Mouse (Mus musculus) ES-E14 (cell line): ENCODE data around the gene F11r.

Source experiments
- CHD2 ChIP-seq: IDR thresholded peaks from 2 replicates; pipeline ENCODE4 v1.6.1; 2014; ENCODE audit warnings: mild to moderate bottlenecking, low read depth, low read length, inconsistent platforms
- HCFC1 ChIP-seq: IDR thresholded peaks from 2 replicates; pipeline ENCODE4 v1.6.1; 2012; ENCODE audit warnings: low read length, inconsistent platforms, borderline replicate concordance; ENCODE audit not compliant: insufficient read depth
- ZC3H11A ChIP-seq: IDR thresholded peaks from 2 replicates; pipeline ENCODE4 v1.6.1; 2012; ENCODE audit warnings: low read depth, mild to moderate bottlenecking, inconsistent platforms, low read length, borderline replicate concordance
- ZNF384 ChIP-seq: IDR thresholded peaks from 2 replicates; pipeline ENCODE4 v1.6.1; 2012; ENCODE audit warnings: low read depth, low read length, inconsistent platforms

DNA sequence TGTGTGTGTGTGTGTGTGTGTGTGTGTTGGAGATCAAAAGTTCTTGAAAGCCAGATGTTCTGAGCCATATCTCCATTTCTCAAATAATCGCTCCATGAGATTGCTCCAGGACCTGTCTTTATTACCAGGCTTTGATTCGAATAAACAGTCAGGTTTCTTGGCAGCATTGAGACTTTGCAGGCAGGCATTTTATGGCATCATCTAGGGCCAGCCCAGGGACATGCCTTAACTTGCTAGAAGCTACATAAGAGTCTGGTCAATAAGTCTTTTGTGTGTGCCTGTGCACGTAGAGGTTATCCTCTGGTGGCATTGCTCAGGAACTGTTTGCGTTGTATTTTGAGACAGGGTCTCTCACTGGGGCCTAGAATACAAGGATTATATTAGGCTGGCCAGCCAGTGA is 36.2 kb downstream of the F11r start:
- TF ChIP-seq HCFC1 (no peak), CHD2 (no peak), ZC3H11A (no peak), ZNF384 (no peak)
